Comparison of ENCODE assay signal across 12 mouse cellular contexts in genomic region chr6:5027801-5028200, GRCm38 (mm10).
"Had no signal": no experiment of that assay in that cellular context is flagged by ENCODE, and none has a peak within 500 bp of the region (broad histone marks: within the 10 kb centered on the region; RNA-seq: fewer than 3 reads in every experiment).

No protein-coding gene starts in this region.

- H3K4me2 ChIP-seq: kidney, embryonic 15.5 days; limb, embryonic 12.5 days; neural tube, embryonic 12.5 days had no signal

- H3K9me3 ChIP-seq: kidney, embryonic 15.5 days; neural tube, embryonic 12.5 days had no signal

- DNase-seq: kidney, postnatal 14 days; liver; lung, adult 18-20 months; midbrain, embryonic 14.5 days; right cerebral cortex, adult 18-20 months; right cerebral cortex, postnatal 25 days had no signal

- H3K9ac ChIP-seq: kidney, embryonic 15.5 days; limb, embryonic 12.5 days; liver, embryonic 14.5 days; neural tube, embryonic 12.5 days had no signal

- H3K27me3 ChIP-seq: kidney, embryonic 15.5 days; limb, embryonic 12.5 days; neural tube, embryonic 12.5 days had no signal

- H3K4me3 ChIP-seq: kidney, embryonic 15.5 days; left cerebral cortex, adult 2 months; limb, embryonic 12.5 days; neural tube, embryonic 12.5 days had no signal

- H3K27ac ChIP-seq: kidney, embryonic 15.5 days; left cerebral cortex, adult 2 months; limb, embryonic 12.5 days; liver, embryonic 14.5 days; neural tube, embryonic 12.5 days; stomach, postnatal 0 days had no signal

- H3K36me3 ChIP-seq: kidney, embryonic 15.5 days; limb, embryonic 12.5 days; neural tube, embryonic 12.5 days had no signal
